Mouse (Mus musculus) embryonic fibroblast, embryonic 13.5 days (primary cell): ENCODE results near the gene Fbxl3.

Source experiments
- CTCF ChIP-seq: IDR thresholded peaks from 2 replicates; pipeline ENCODE4 v1.5.1; 2011; ENCODE audit warnings: mild to moderate bottlenecking, control low read depth, low read length, moderate library complexity, borderline replicate concordance; ENCODE audit not compliant: insufficient read depth
- POLR2A ChIP-seq: IDR thresholded peaks from 2 replicates; pipeline ENCODE4 v1.6.1; 2011; ENCODE audit warnings: low read depth, mild to moderate bottlenecking, control low read depth, low read length, moderate library complexity

- TF ChIP-seq CTCF: no peak
- no peak for TF ChIP-seq POLR2A
Observed at GRCm38 (mm10) chr14:103046677-103047076, 52.7 kb downstream of the Fbxl3 start, which contains the start of gene Acod1.
